Mouse (Mus musculus): ENCODE data around the gene Maged2. TPM values are rescaled to one million over a fixed set of nuclear protein-coding genes. Genes with fewer than 3 reads are reported as not detected.
A peak's percentile ranks its signal among the peaks of the same experiment; 100 is the strongest.
"Not testable (repeated sequence)": the region's sequence is repeated elsewhere in the genome, so short reads cannot be mapped to it uniquely, and the experiment has no call there.

The Maged2 gene
- 946 and 954 TPM in 2 replicates for polyA plus RNA-seq (2014; fragmentation: Nextera tagmentation; extraction: Ambion mirVana)

- peak within 1 kb of the TSS; percentile 86 for H3K27ac ChIP-seq (ENCODE audit: low read depth)
- TF ChIP-seq CTCF (IDR thresholded peaks at IDR 0.05; ENCODE audit: low read depth) = no peak
- H3K4me2 ChIP-seq = peak within 1 kb of the TSS; percentile 60
- no peaks in the 10 kb centered on the region for H3K4me1 ChIP-seq (ENCODE audit: insufficient read depth)
- peak within 1 kb of the TSS; percentile 55 for H3K9ac ChIP-seq
- no peaks in the 10 kb centered on the region for H3K27me3 ChIP-seq (ENCODE audit: insufficient read depth, low read length)
- peak within 1 kb of the TSS; percentile 49 for H3K4me3 ChIP-seq (ENCODE audit: low read depth, low read length)
- DNase-seq = peak; percentile 72
- no peaks in the 10 kb centered on the region for H3K9me3 ChIP-seq (ENCODE audit: low read depth, low read length)
- 21% methylated on average over 7 of the region's 7 CpGs for WGBS
- H3K36me3 ChIP-seq (ENCODE audit: insufficient read depth) = peaks cover 23% of the 10 kb centered on the region; the same call in 1 of the 2 replicates
- peak; percentile 71 for ATAC-seq (ENCODE audit: insufficient read depth)
Observed at GRCm38 (mm10) chrX:150814139-150814469, at the start of gene Maged2. TSS of gene Maged2 (minus strand) at chrX:150814345.

- Histone ChIP-seq H3K4me2 (no peak overlapping the region), H3K9me3 (ENCODE audit: low read depth, low read length) (no peaks in the 10 kb centered on the region), H3K4me3 (ENCODE audit: low read depth, low read length) (no peak overlapping the region), H3K27me3 (ENCODE audit: insufficient read depth, low read length) (no peaks in the 10 kb centered on the region), H3K4me1 (ENCODE audit: insufficient read depth) (no peaks in the 10 kb centered on the region), H3K36me3 (ENCODE audit: insufficient read depth) (no peaks in the 10 kb centered on the region), H3K27ac (ENCODE audit: low read depth) (0 out of 2 replicates have a peak overlapping the region, but pooled peaks have one; percentile 18), H3K9ac (no peak overlapping the region)
- WGBS = 41% methylated on average over 8 of the region's 8 CpGs
- peak; percentile 61 for ATAC-seq (ENCODE audit: insufficient read depth)
- TF ChIP-seq CTCF (IDR thresholded peaks at IDR 0.05; ENCODE audit: low read depth) = no peak
- peak; percentile 55 for DNase-seq
Observed at GRCm38 (mm10) chrX:150848230-150848629, 34.1 kb upstream of the Maged2 start.

GRCm38 (mm10) chrX:150845480-150846205 lies 31.5 kb upstream of the Maged2 start:
- peak; percentile 96 for ATAC-seq (ENCODE audit: insufficient read depth)
- not testable (repeated sequence) for H3K9me3 ChIP-seq (ENCODE audit: low read depth, low read length); H3K4me1 ChIP-seq (ENCODE audit: insufficient read depth); H3K36me3 ChIP-seq (ENCODE audit: insufficient read depth); H3K9ac ChIP-seq; DNase-seq; H3K4me3 ChIP-seq (ENCODE audit: low read depth, low read length); H3K4me2 ChIP-seq; H3K27me3 ChIP-seq (ENCODE audit: insufficient read depth, low read length)
- H3K27ac ChIP-seq (ENCODE audit: low read depth) = 0 out of 2 replicates have a peak overlapping the region, but pooled peaks have one; percentile 60
- WGBS = 20% methylated on average over 2 of the region's 10 CpGs

- 73% methylated on average over 1 of the region's 4 CpGs for WGBS
Observed at GRCm38 (mm10) chrX:150843257-150843656, 29.1 kb upstream of the Maged2 start.

GRCm38 (mm10) chrX:150830297-150830696 lies 16.2 kb upstream of the Maged2 start:
- Histone ChIP-seq H3K27ac (ENCODE audit: low read depth) (no peak overlapping the region), H3K36me3 (ENCODE audit: insufficient read depth) (no peaks in the 10 kb centered on the region), H3K4me2 (no peak overlapping the region), H3K9ac (no peak overlapping the region), H3K9me3 (ENCODE audit: low read depth, low read length) (no peaks in the 10 kb centered on the region), H3K27me3 (ENCODE audit: insufficient read depth, low read length) (no peaks in the 10 kb centered on the region), H3K4me1 (ENCODE audit: insufficient read depth) (no peaks in the 10 kb centered on the region), H3K4me3 (ENCODE audit: low read depth, low read length) (no peak overlapping the region)
- no peak for TF ChIP-seq CTCF (IDR thresholded peaks at IDR 0.05; ENCODE audit: low read depth)
- 59% methylated on average over 4 of the region's 4 CpGs for WGBS
- peak; percentile 31; the same call in 1 of the 2 replicates for ATAC-seq (ENCODE audit: insufficient read depth)
- no peak for DNase-seq

More at GRCm38 (mm10) chrX:150843257-150843656, 29.1 kb upstream of the Maged2 start:
- not testable (repeated sequence) for H3K27ac ChIP-seq (ENCODE audit: low read depth); ATAC-seq (ENCODE audit: insufficient read depth); H3K4me1 ChIP-seq (ENCODE audit: insufficient read depth); H3K4me3 ChIP-seq (ENCODE audit: low read depth, low read length); H3K9ac ChIP-seq; DNase-seq; H3K4me2 ChIP-seq; H3K9me3 ChIP-seq (ENCODE audit: low read depth, low read length); H3K36me3 ChIP-seq (ENCODE audit: insufficient read depth); H3K27me3 ChIP-seq (ENCODE audit: insufficient read depth, low read length)

GRCm38 (mm10) chrX:150817278-150817677 lies 3.1 kb upstream of the Maged2 start:
- H3K9ac ChIP-seq = no peak overlapping the region
- H3K9me3 ChIP-seq (ENCODE audit: low read depth, low read length) = no peaks in the 10 kb centered on the region
- no peaks in the 10 kb centered on the region for H3K27me3 ChIP-seq (ENCODE audit: insufficient read depth, low read length)
- ATAC-seq (ENCODE audit: insufficient read depth) = no peak
- H3K36me3 ChIP-seq (ENCODE audit: insufficient read depth) = no peaks in the 10 kb centered on the region
- TF ChIP-seq CTCF (IDR thresholded peaks at IDR 0.05; ENCODE audit: low read depth) = no peak
- H3K4me2 ChIP-seq = no peak overlapping the region
- no peak overlapping the region for H3K4me3 ChIP-seq (ENCODE audit: low read depth, low read length)
- H3K27ac ChIP-seq (ENCODE audit: low read depth) = no peak overlapping the region
- H3K4me1 ChIP-seq (ENCODE audit: insufficient read depth) = no peaks in the 10 kb centered on the region
- DNase-seq = no peak

GRCm38 (mm10) chrX:150815601-150816000 lies 1.5 kb upstream of the Maged2 start:
- H3K9ac ChIP-seq = no peak overlapping the region
- no peak for ATAC-seq (ENCODE audit: insufficient read depth)
- no peaks in the 10 kb centered on the region for H3K9me3 ChIP-seq (ENCODE audit: low read depth, low read length)
- 71% methylated on average over 1 of the region's 1 CpGs for WGBS
- H3K4me2 ChIP-seq = no peak overlapping the region
- H3K27me3 ChIP-seq (ENCODE audit: insufficient read depth, low read length) = no peaks in the 10 kb centered on the region
- no peaks in the 10 kb centered on the region for H3K4me1 ChIP-seq (ENCODE audit: insufficient read depth)
- H3K36me3 ChIP-seq (ENCODE audit: insufficient read depth) = peaks cover 16% of the 10 kb centered on the region; the same call in 1 of the 2 replicates
- no peak overlapping the region for H3K4me3 ChIP-seq (ENCODE audit: low read depth, low read length)
- no peak for TF ChIP-seq CTCF (IDR thresholded peaks at IDR 0.05; ENCODE audit: low read depth)
- no peak overlapping the region for H3K27ac ChIP-seq (ENCODE audit: low read depth)
- no peak for DNase-seq
